Mouse (Mus musculus) midbrain, embryonic 11.5 days (tissue): ENCODE results near the gene Hist1h1a. TPM values are rescaled to one million over a fixed set of nuclear protein-coding genes. Genes with fewer than 3 reads are reported as not detected.
A peak's percentile ranks its signal among the peaks of the same experiment; 100 is the strongest.
"Not testable (repeated sequence)": the region's sequence is repeated elsewhere in the genome, so short reads cannot be mapped to it uniquely, and the experiment has no call there.

Experiments
- ATAC-seq: fragments of 200-750 bp; cut with Nextera tagmentation; 2 replicates; pipeline ENCODE4 v1.8.0; 2017; ENCODE audit warnings: moderate TSS enrichment, moderate library complexity; ENCODE audit not compliant: low FRiP score
- DNase-seq: peaks from one replicate; pipeline ENCODE4 v3.0.0; 2015; ENCODE audit warnings: low spot score; ENCODE audit errors: missing footprints
- H3K27ac ChIP-seq: fragments of 300-500 bp; sonication (generic); 2 replicates; pipeline ENCODE4 v1.5.1; 2014; ENCODE audit warnings: low read depth, low read length
- H3K27me3 ChIP-seq: fragments of 300-500 bp; sonication (generic); 2 replicates; pipeline ENCODE4 v1.6.1; 2014; ENCODE audit warnings: mild to moderate bottlenecking, low read length, moderate library complexity, mixed read lengths; ENCODE audit not compliant: control insufficient read depth, insufficient read depth
- H3K36me3 ChIP-seq: fragments of 300-500 bp; sonication (generic); 2 replicates; pipeline ENCODE4 v1.6.1; 2014; ENCODE audit warnings: mild to moderate bottlenecking, low read length, moderate library complexity, mixed read lengths; ENCODE audit not compliant: control insufficient read depth, insufficient read depth
- H3K4me1 ChIP-seq: fragments of 300-500 bp; sonication (generic); 2 replicates; pipeline ENCODE4 v1.6.1; 2014; ENCODE audit warnings: low read length; ENCODE audit not compliant: control insufficient read depth, insufficient read depth
- H3K4me2 ChIP-seq: fragments of 300-500 bp; sonication (generic); 2 replicates; pipeline ENCODE4 v1.6.1; 2014; ENCODE audit warnings: mild to moderate bottlenecking, moderate library complexity
- H3K4me3 ChIP-seq: fragments of 300-500 bp; sonication (generic); 2 replicates; pipeline ENCODE4 v1.5.1; 2014; ENCODE audit warnings: low read depth, low read length
- H3K9ac ChIP-seq: fragments of 300-500 bp; sonication (generic); 2 replicates; pipeline ENCODE4 v1.6.1; 2014; ENCODE audit warnings: low read length
- H3K9me3 ChIP-seq: fragments of 300-500 bp; sonication (generic); 2 replicates; pipeline ENCODE4 v1.6.1; 2016; ENCODE audit warnings: low read length; ENCODE audit not compliant: control insufficient read depth
- WGBS: fragments of 180-500 bp; shearing (Covaris S2); extraction: QIAGEN DNeasy Blood & Tissue Kit; methylation state at CpG from one replicate; pipeline ENCODE4 v1.1.7; 2014; 5-methylcytosine and 5-hydroxymethylcytosine counted together
- polyA plus RNA-seq: library from polyadenylated mRNA; unstranded; fragments of >200 nt; fragmentation: Nextera tagmentation; extraction: Ambion mirVana; gene quantifications from 2 replicates; pipeline ENCODE4 v1.2.1, GENCODE M21; 2014

Gene Hist1h1a
- polyA plus RNA-seq, 1 experiment from 2014 or later: 3.5 TPM

- ATAC-seq: peak; percentile 14; the same call in 1 of the 2 replicates
- peak overlapping the region; percentile 42 for H3K4me2 ChIP-seq
- peak overlapping the region; percentile 54 for H3K9ac ChIP-seq
Observed at GRCm38 (mm10) chr13:23747081-23747891, 16.2 kb upstream of the Hist1h1a start.

GRCm38 (mm10) chr13:23747892-23748288 lies 15.6 kb upstream of the Hist1h1a start:
- Histone ChIP-seq H3K4me2 (peak overlapping the region; percentile 42; the same call in 1 of the 2 replicates), H3K4me1 (peaks cover 10% of the 10 kb centered on the region), H3K9ac (peak overlapping the region; percentile 44; the same call in 1 of the 2 replicates), H3K27ac (peak overlapping the region; percentile 96), H3K27me3 (no peaks in the 10 kb centered on the region), H3K9me3 (no peaks in the 10 kb centered on the region), H3K4me3 (no peak overlapping the region), H3K36me3 (no peaks in the 10 kb centered on the region)
- DNase-seq: no peak
- ATAC-seq: no peak
- WGBS: 5% methylated on average over 4 of the region's 4 CpGs

More at GRCm38 (mm10) chr13:23747081-23747891, 16.2 kb upstream of the Hist1h1a start:
- no peaks in the 10 kb centered on the region for H3K36me3 ChIP-seq
- H3K4me3 ChIP-seq: peak overlapping the region; percentile 39
- 3% methylated on average over 13 of the region's 13 CpGs for WGBS
- H3K27me3 ChIP-seq: no peaks in the 10 kb centered on the region
- H3K9me3 ChIP-seq: no peaks in the 10 kb centered on the region
- peak overlapping the region; percentile 96 for H3K27ac ChIP-seq
- peaks cover 8% of the 10 kb centered on the region; the same call in 1 of the 2 replicates for H3K4me1 ChIP-seq
- DNase-seq: peak; percentile 94

GRCm38 (mm10) chr13:23749563-23750121 lies 13.8 kb upstream of the Hist1h1a start:
- Histone ChIP-seq H3K36me3 (no peaks in the 10 kb centered on the region), H3K4me1 (peaks cover 13% of the 10 kb centered on the region), H3K27me3 (no peaks in the 10 kb centered on the region), H3K9me3 (no peaks in the 10 kb centered on the region), H3K4me2 (no peak overlapping the region), H3K9ac (no peak overlapping the region), H3K4me3 (no peak overlapping the region), H3K27ac (peak overlapping the region; percentile 63; the same call in 1 of the 2 replicates)
- 91% methylated on average over 5 of the region's 5 CpGs for WGBS
- DNase-seq: no peak
- ATAC-seq: no peak

- peak; percentile 97 for DNase-seq
- ATAC-seq: peak; percentile 49
- Histone ChIP-seq H3K4me1 (peaks cover 13% of the 10 kb centered on the region), H3K27ac (peak within 1 kb of the TSS; percentile 94), H3K9ac (peak within 1 kb of the TSS; percentile 70), H3K4me2 (peak within 1 kb of the TSS; percentile 51), H3K4me3 (peak within 1 kb of the TSS; percentile 38)
- WGBS: under 1% methylated on average over 27 of the region's 47 CpGs
- not testable (repeated sequence) for H3K27me3 ChIP-seq, H3K9me3 ChIP-seq, H3K36me3 ChIP-seq
Observed at GRCm38 (mm10) chr13:23750839-23751477, 12.5 kb upstream of the Hist1h1a start, which contains the start of gene Hist1h2ab. Hist1h2ab (plus strand) TSS chr13:23751126.

DNA sequence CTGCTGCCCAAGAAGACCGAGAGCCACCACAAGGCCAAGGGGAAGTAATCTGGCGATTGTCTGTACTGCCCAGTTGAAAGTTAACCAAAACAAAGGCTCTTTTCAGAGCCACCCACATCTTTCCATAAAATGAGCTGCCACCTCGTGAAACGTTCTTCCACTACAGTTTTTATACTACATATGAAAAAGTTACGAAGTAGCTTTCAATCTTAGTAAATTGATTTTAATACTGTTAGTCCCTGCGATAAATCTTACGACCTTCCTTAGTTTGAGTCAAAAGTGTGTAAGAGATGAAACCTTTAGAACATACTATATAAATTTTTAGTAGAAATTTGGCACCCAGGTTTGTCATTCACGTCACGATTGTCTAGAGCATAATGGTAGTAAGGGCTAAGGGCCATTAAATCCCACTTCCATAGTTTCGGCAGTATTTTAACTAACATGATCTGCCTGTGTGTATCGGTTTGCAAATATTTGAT lies 11.9 kb upstream of the Hist1h1a start:
- H3K36me3 ChIP-seq: no peaks in the 10 kb centered on the region
- 2% methylated on average over 11 of the region's 11 CpGs for WGBS
- H3K4me1 ChIP-seq: peaks cover 13% of the 10 kb centered on the region
- H3K9me3 ChIP-seq: no peaks in the 10 kb centered on the region
- peak overlapping the region; percentile 70 for H3K9ac ChIP-seq
- H3K27ac ChIP-seq: peak overlapping the region; percentile 94
- H3K4me2 ChIP-seq: peak overlapping the region; percentile 51
- ATAC-seq: peak; percentile 34; the same call in 1 of the 2 replicates
- DNase-seq: peak; percentile 91
- no peaks in the 10 kb centered on the region for H3K27me3 ChIP-seq
- H3K4me3 ChIP-seq: peak overlapping the region; percentile 38

DNA sequence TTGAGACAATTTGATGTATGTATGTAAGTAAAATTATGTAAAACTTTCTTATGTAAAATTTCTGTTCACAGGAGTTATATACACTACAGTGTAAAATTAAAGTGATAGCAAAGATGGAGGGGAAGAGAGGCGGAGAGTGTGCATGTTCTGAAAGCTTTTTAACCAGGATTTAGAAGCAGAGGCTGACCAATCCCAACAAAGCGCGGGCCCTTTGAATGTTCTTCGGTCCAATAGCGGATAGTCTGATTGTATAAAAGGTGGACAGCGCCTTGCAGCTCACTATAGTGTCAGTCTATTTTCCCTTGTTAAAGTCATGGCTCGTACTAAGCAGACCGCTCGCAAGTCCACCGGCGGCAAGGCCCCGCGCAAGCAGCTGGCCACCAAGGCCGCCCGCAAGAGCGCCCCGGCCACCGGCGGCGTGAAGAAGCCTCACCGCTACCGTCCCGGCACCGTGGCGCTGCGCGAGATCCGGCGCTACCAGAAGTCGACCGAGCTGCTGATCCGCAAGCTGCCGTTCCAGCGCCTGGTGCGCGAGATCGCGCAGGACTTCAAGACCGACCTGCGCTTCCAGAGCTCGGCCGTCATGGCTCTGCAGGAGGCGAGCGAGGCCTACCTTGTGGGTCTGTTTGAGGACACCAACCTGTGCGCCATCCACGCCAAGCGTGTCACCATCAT lies 11.3 kb upstream of the Hist1h1a start, which contains the start of gene Hist1h3b:
Gene Hist1h3b (plus strand): TSS at position 201 of the 675 bp plus-strand sequence.
- Histone ChIP-seq H3K4me1 (peaks cover 13% of the 10 kb centered on the region), H3K4me2 (peak within 1 kb of the TSS; percentile 53), H3K4me3 (peak within 1 kb of the TSS; percentile 38), H3K27ac (peak within 1 kb of the TSS; percentile 94), H3K9ac (peak within 1 kb of the TSS; percentile 70)
- WGBS: 0% methylated on average over 18 of the region's 47 CpGs
- not testable (repeated sequence) for H3K27me3 ChIP-seq, H3K9me3 ChIP-seq, H3K36me3 ChIP-seq
- ATAC-seq (peak; percentile 92), DNase-seq (peak; percentile 99)

DNA sequence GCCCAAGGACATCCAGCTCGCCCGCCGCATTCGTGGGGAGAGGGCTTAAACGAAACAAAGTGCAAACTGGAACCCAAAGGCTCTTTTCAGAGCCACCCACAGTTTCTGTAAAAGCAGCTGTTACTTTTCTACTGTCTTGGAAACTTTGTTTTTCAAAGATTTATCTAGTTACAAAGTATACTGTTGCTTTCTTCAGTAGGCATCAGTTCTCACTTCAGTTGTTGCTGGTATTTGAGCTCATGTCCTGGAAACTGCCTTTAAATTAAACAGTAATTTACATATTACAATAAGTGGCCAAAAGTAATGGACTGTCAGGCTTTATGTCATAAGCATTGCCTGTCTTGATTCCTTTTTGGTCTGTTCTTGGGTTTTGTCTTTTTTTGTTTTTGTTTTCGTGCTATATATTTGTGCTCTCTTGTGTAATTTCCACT lies 10.7 kb upstream of the Hist1h1a start:
- ATAC-seq (no peak), DNase-seq (peak; percentile 93)
- peak overlapping the region; percentile 53 for H3K4me2 ChIP-seq
- H3K9ac ChIP-seq: peak overlapping the region; percentile 65
- no peaks in the 10 kb centered on the region for H3K27me3 ChIP-seq
- H3K9me3 ChIP-seq: no peaks in the 10 kb centered on the region
- peak overlapping the region; percentile 33 for H3K4me3 ChIP-seq
- H3K27ac ChIP-seq: peak overlapping the region; percentile 76
- H3K36me3 ChIP-seq: no peaks in the 10 kb centered on the region
- 5% methylated on average over 6 of the region's 6 CpGs for WGBS
- H3K4me1 ChIP-seq: peaks cover 13% of the 10 kb centered on the region

DNA sequence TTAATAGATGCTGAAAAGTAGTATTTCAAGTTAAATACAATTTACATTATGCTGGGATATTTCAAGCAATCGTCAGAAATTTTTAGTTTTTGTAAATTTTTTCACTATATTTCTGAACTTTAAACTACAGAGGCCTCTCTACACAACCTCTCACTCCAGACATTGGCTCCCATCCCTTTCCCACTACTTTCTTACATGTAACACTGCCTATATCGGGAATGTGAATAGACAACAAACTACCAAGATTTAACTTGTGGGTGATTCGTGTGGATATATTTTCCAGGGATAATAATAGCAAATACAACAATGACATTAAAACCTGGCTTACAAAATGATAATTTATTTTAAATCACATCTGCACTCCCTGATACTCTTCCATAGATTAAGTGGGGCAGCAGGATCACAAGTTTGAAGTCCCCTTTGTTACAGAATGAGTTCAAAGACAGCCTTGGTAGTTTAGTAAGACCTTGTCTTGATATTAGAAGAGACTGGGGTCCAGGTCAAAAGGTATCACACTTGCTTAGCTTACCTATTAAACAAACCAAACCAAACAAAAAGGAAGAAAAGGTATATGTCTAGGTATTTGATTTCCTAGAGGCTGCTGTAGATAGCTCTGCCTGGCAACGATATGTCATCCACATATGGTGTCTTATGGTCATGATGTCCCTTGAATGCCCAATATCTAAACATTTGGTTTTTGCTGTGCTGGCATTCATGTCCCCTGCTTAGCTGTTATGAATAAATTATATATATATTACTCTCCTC lies 10.0 kb upstream of the Hist1h1a start:
- H3K27me3 ChIP-seq: no peaks in the 10 kb centered on the region
- H3K27ac ChIP-seq: peak overlapping the region; percentile 76
- H3K4me1 ChIP-seq: peaks cover 10% of the 10 kb centered on the region
- peak overlapping the region; percentile 53 for H3K4me2 ChIP-seq
- no peaks in the 10 kb centered on the region for H3K36me3 ChIP-seq
- H3K4me3 ChIP-seq: no peak overlapping the region
- H3K9me3 ChIP-seq: no peaks in the 10 kb centered on the region
- WGBS: 56% methylated on average over 4 of the region's 4 CpGs
- DNase-seq (peak; percentile 91), ATAC-seq (no peak)
- no peak overlapping the region; the same call in 1 of the 2 replicates for H3K9ac ChIP-seq
